Mouse (Mus musculus) lung, embryonic 14.5 days (tissue): ENCODE results near the gene Hk1. TPM values are rescaled to one million over a fixed set of nuclear protein-coding genes. Genes with fewer than 3 reads are reported as not detected.
A peak's percentile ranks its signal among the peaks of the same experiment; 100 is the strongest.

Experiments
- ATAC-seq: fragments of 200-750 bp; cut with Nextera tagmentation; 2 replicates; pipeline ENCODE4 v1.8.0; 2017; ENCODE audit warnings: mild to moderate bottlenecking, moderate TSS enrichment, moderate library complexity; ENCODE audit not compliant: insufficient read depth
- DNase-seq: peaks from one replicate; pipeline ENCODE4 v3.0.0-alpha.2; 2015
- H3K27ac ChIP-seq: fragments of 300-500 bp; sonication (generic); 2 replicates; pipeline ENCODE4 v1.5.1; 2014; ENCODE audit warnings: low read depth, mild to moderate bottlenecking, moderate library complexity
- H3K27me3 ChIP-seq: fragments of 300-500 bp; sonication (generic); 2 replicates; pipeline ENCODE4 v1.6.1; 2014; ENCODE audit warnings: low read length, control low read depth; ENCODE audit not compliant: insufficient read depth
- H3K36me3 ChIP-seq: fragments of 300-500 bp; sonication (generic); 2 replicates; pipeline ENCODE4 v1.6.1; 2014; ENCODE audit warnings: control low read depth; ENCODE audit not compliant: insufficient read depth
- H3K4me1 ChIP-seq: fragments of 300-500 bp; sonication (generic); 2 replicates; pipeline ENCODE4 v1.6.1; 2014; ENCODE audit warnings: antibody characterized with exemption, control low read depth; ENCODE audit not compliant: insufficient read depth
- H3K4me2 ChIP-seq: fragments of 300-500 bp; sonication (generic); 2 replicates; pipeline ENCODE4 v1.6.1; 2014; ENCODE audit warnings: mild to moderate bottlenecking
- H3K4me3 ChIP-seq: fragments of 300-500 bp; sonication (generic); 2 replicates; pipeline ENCODE4 v1.5.1; 2014; ENCODE audit warnings: low read depth, low read length
- H3K9ac ChIP-seq: fragments of 300-500 bp; sonication (generic); 2 replicates; pipeline ENCODE4 v1.6.1; 2014
- H3K9me3 ChIP-seq: fragments of 300-500 bp; sonication (generic); 2 replicates; pipeline ENCODE4 v1.6.1; 2016; ENCODE audit warnings: low read depth, low read length, control low read depth
- CTCF ChIP-seq: IDR thresholded peaks from 2 replicates; pipeline ENCODE4 v1.5.1; 2016; ENCODE audit warnings: antibody characterized with exemption, low read depth
- WGBS: fragments of 180-500 bp; shearing (Covaris S2); extraction: QIAGEN DNeasy Blood & Tissue Kit; methylation state at CpG from one replicate; pipeline ENCODE4 v1.1.7; 2014; 5-methylcytosine and 5-hydroxymethylcytosine counted together
- polyA plus RNA-seq: library from polyadenylated mRNA; unstranded; fragments of >200 nt; fragmentation: Nextera tagmentation; extraction: Ambion mirVana; gene quantifications from 2 replicates; pipeline ENCODE4 v1.2.1, GENCODE M21; 2014

Gene Hk1
- polyA plus RNA-seq, 1 experiment from 2014 or later, result 20.9 TPM

DNA sequence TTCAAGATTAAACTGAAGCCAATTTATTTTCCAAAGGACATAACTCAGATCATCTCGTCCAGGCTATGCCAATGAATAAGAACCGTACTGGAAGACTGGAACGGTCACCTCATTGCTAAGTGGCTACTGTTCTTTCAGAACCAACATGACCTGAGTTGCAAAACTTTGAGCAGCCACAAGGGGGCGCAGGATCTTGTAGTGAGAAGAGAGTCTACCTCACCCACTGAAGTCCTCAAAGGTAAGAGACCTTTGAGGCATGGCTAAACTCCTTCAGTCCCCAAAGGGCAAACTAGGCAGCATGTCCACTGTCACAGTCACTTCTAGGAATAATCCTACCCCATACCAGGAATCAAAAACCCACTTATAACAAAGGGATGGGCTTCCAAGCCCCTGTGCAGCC lies 104.5 kb downstream of the Hk1 start:
- Histone ChIP-seq H3K4me2 (no peak overlapping the region), H3K9me3 (no peaks in the 10 kb centered on the region), H3K4me1 (no peaks in the 10 kb centered on the region), H3K4me3 (no peak overlapping the region), H3K27me3 (no peaks in the 10 kb centered on the region), H3K36me3 (peaks cover 11% of the 10 kb centered on the region; the same call in 1 of the 2 replicates), H3K27ac (no peak overlapping the region), H3K9ac (no peak overlapping the region)
- TF ChIP-seq CTCF, result peak; percentile 88
- no peak for ATAC-seq
- 30% methylated on average over 4 of the region's 4 CpGs for WGBS
- peak; percentile 91 for DNase-seq

DNA sequence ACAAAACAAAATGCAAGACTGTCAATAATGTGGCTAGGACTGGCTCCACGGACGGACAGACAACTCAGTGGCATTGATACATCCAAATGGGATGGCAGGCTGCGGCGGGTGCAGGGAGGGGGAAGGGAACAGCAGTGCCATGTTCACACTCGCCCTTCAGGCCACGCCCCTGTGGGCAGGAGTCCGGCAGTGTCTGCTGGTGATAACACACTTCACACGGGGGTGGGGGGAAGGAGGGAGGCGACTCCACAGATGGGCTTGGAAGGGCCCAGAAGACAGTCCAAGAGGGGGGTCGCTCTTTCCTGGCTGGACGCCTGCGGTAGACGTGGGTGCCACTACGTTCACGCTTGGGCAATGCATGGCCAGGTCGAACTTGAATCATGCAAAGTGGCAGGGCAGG lies 110.4 kb downstream of the Hk1 start:
- no peak overlapping the region for H3K4me2 ChIP-seq
- H3K9me3 ChIP-seq, result no peaks in the 10 kb centered on the region
- no peaks in the 10 kb centered on the region for H3K27me3 ChIP-seq
- H3K36me3 ChIP-seq, result peaks cover 9% of the 10 kb centered on the region; the same call in 1 of the 2 replicates
- no peaks in the 10 kb centered on the region for H3K4me1 ChIP-seq
- ATAC-seq, result peak; percentile 21; the same call in 1 of the 2 replicates
- DNase-seq, result no peak
- WGBS, result 51% methylated on average over 16 of the region's 16 CpGs
- H3K27ac ChIP-seq, result no peak overlapping the region
- TF ChIP-seq CTCF, result no peak
- H3K9ac ChIP-seq, result no peak overlapping the region
- H3K4me3 ChIP-seq, result no peak overlapping the region

DNA sequence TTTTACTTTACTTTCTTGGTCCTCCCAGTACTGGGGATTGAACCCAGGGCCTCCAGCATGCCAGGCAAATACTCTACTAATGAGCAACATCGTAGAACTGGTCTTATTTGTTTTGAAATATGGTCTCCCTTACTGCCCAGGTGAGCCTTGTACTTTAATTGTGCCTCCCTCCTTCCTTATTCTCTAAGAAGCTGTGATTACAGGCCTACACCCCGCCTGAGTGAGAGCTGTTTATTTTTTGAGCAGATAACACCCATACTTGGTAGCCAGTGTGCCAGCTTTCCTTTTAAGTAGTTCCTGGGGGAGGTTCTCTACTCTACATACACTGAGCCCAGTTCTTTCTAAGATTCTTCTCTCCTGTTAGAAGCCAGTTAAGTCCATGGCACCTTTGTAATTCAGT lies 115.4 kb downstream of the Hk1 start:
- H3K9me3 ChIP-seq, result no peaks in the 10 kb centered on the region
- H3K9ac ChIP-seq, result no peak overlapping the region
- WGBS, result 14% methylated on average over 2 of the region's 2 CpGs
- H3K27ac ChIP-seq, result no peak overlapping the region
- H3K4me1 ChIP-seq, result no peaks in the 10 kb centered on the region
- DNase-seq (no peak), ATAC-seq (no peak)
- no peaks in the 10 kb centered on the region for H3K27me3 ChIP-seq
- no peaks in the 10 kb centered on the region for H3K36me3 ChIP-seq
- no peak for TF ChIP-seq CTCF
- H3K4me2 ChIP-seq, result no peak overlapping the region
- H3K4me3 ChIP-seq, result no peak overlapping the region

DNA sequence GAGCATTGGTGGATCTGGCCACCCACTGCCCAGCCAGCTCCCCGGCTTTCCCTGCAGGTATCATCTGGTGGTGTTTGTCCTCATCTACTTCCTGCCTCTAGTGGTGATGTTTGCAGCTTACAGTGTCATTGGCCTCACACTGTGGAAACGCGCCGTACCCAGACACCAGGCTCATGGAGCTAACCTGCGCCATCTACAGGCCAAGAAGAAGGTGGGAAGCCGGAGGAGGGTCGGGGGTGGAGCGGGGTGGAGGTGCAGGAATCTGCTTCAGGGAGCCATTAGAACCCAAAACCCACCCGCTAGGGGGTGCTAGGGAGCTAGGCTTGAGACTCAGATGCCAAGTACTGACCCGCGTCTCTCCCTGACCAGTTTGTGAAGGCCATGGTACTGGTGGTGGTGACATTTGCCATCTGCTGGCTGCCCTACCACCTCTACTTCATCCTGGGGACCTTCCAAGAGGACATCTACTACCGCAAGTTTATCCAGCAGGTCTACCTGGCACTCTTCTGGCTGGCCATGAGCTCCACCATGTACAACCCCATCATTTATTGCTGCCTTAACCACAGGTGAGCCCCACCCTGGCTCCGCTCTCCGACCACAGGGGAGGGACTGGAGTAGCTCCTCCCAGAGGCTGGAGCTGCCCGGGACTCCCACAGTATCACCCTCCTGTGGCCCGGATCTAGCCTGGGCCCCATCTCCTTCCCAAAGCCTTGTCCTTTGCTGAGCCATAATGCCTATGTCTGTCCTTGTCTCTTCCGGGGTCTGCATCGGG lies 118.4 kb downstream of the Hk1 start:
- peak; percentile 84 for TF ChIP-seq CTCF
- ATAC-seq (peak; percentile 85), DNase-seq (peak; percentile 88)
- Histone ChIP-seq H3K36me3 (no peaks in the 10 kb centered on the region), H3K9ac (no peak overlapping the region), H3K4me3 (no peak overlapping the region), H3K4me1 (no peaks in the 10 kb centered on the region), H3K4me2 (no peak overlapping the region), H3K27me3 (no peaks in the 10 kb centered on the region), H3K9me3 (no peaks in the 10 kb centered on the region), H3K27ac (no peak overlapping the region)
- WGBS, result 12% methylated on average over 18 of the region's 18 CpGs

DNA sequence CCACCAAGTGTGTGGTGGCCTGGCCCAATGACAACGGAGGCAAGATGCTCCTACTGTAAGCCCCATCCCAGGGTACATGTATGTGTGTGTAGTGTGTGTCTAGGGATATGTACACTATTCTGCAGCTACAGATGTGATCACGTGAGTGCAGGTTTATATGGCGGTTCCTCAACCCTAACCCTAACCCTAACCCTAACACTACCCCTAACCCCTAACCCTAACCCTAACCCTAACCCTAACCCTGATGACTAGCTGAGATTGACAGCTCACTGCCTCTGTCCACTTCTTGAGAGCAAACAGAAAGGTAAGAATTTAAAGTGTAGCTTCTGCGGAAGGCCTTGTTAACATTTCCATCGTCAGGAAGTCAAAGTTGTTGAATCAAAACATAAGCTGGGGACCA lies 121.4 kb downstream of the Hk1 start:
- TF ChIP-seq CTCF, result no peak
- Histone ChIP-seq H3K4me2 (no peak overlapping the region), H3K27ac (no peak overlapping the region), H3K27me3 (no peaks in the 10 kb centered on the region), H3K4me1 (no peaks in the 10 kb centered on the region), H3K9me3 (no peaks in the 10 kb centered on the region), H3K36me3 (no peaks in the 10 kb centered on the region), H3K4me3 (no peak overlapping the region), H3K9ac (no peak overlapping the region)
- 79% methylated on average over 5 of the region's 5 CpGs for WGBS
- ATAC-seq (no peak), DNase-seq (peak; percentile 63)

DNA sequence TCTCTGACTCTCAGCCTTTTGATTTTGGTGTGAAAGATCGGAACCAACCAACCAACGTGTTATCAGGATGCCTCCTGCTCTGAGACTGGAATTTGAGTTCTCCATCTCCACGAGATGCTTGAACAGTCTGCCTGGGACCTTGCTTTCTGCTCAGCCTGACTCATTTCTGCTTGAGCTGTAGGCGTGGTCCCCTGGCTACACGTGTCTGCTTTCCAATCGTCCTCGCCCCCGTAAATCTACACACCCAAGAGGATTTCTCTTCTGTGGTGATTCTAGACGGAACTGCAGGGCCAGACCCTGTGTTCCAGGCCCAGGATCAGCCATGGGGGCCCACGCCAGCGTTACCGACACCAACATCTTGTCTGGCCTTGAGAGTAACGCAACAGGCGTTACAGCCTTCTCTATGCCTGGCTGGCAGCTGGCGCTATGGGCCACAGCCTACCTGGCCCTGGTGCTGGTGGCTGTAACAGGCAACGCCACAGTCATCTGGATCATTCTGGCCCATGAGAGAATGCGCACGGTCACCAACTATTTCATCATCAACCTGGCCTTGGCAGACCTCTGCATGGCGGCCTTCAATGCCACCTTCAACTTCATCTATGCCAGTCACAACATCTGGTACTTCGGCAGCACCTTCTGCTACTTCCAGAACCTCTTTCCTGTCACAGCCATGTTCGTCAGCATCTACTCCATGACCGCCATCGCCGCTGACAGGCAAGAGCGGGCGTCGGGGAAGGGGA lies 127.0 kb downstream of the Hk1 start:
- 81% methylated on average over 27 of the region's 27 CpGs for WGBS

DNA sequence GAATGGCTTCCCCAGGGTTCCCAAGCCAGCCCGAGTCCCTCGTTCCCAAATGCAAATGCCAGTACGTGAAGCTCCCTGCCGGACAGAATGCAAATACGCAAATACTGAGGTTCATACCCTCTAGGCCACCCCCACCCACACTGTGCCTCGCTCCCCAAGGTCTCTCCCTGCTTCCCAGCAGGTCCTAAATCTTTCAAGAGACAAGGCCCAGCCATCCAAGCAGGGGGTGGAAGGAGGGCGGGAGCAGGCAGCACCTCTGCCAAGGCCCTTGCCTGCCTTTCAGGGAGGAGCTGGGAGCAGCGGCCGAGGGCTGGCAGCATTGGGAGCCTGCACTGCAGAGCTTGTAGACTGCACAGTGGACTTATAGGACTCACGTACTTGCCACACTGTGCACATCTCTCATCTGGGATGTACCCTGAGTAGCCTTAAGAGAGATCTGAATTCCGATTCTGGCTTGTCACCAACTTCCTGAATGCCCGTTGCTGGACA lies 127.7 kb downstream of the Hk1 start, which contains the start of gene Tacr2:
Gene Tacr2 (plus strand): TSS at position 439 of the 489 bp plus-strand sequence.
- no peak within 1 kb of the TSS for H3K27ac ChIP-seq
- H3K36me3 ChIP-seq, result no peaks in the 10 kb centered on the region
- DNase-seq (no peak), ATAC-seq (no peak)
- TF ChIP-seq CTCF, result no peak
- H3K27me3 ChIP-seq, result no peaks in the 10 kb centered on the region
- H3K9ac ChIP-seq, result no peak within 1 kb of the TSS
- 55% methylated on average over 12 of the region's 12 CpGs for WGBS
- H3K4me3 ChIP-seq, result no peak within 1 kb of the TSS
- peaks cover 11% of the 10 kb centered on the region; the same call in 1 of the 2 replicates for H3K4me1 ChIP-seq
- H3K9me3 ChIP-seq, result no peaks in the 10 kb centered on the region
- H3K4me2 ChIP-seq, result no peak within 1 kb of the TSS

More for the DNA sequence above, 127.0 kb downstream of the Hk1 start:
- no peak for TF ChIP-seq CTCF
- H3K9ac ChIP-seq, result no peak overlapping the region
- H3K4me2 ChIP-seq, result no peak overlapping the region
- no peak overlapping the region for H3K27ac ChIP-seq
- peaks cover 6% of the 10 kb centered on the region; the same call in 1 of the 2 replicates for H3K4me1 ChIP-seq
- no peaks in the 10 kb centered on the region for H3K27me3 ChIP-seq
- no peaks in the 10 kb centered on the region for H3K9me3 ChIP-seq
- H3K36me3 ChIP-seq, result no peaks in the 10 kb centered on the region
- no peak for ATAC-seq
- DNase-seq, result no peak
- H3K4me3 ChIP-seq, result no peak overlapping the region
